Mouse (Mus musculus) heart, postnatal 25 days (tissue): ENCODE data around the gene Fbxo22. TPM values are rescaled to one million over a fixed set of nuclear protein-coding genes. Genes with fewer than 3 reads are reported as not detected.

ENCODE experiments used
- DNase-seq: peaks from one replicate; pipeline ENCODE4 v3.0.0; 2022; ENCODE audit warnings: low spot score
- intact Hi-C: fragments of 180-260 bp; cut with DNase I; formaldehyde crosslinking; loops from one replicate; pipeline ENCODE4 v1.15.1; 2025
- total RNA-seq, 2 experiments: library from RNA; stranded (reverse); gene quantifications; 2 replicates each; pipeline ENCODE4 v1.2.3; 2021

Fbxo22 gene
- total RNA-seq, 2 experiments from 2014 or later: 32.7 to 35.8 TPM

DNA sequence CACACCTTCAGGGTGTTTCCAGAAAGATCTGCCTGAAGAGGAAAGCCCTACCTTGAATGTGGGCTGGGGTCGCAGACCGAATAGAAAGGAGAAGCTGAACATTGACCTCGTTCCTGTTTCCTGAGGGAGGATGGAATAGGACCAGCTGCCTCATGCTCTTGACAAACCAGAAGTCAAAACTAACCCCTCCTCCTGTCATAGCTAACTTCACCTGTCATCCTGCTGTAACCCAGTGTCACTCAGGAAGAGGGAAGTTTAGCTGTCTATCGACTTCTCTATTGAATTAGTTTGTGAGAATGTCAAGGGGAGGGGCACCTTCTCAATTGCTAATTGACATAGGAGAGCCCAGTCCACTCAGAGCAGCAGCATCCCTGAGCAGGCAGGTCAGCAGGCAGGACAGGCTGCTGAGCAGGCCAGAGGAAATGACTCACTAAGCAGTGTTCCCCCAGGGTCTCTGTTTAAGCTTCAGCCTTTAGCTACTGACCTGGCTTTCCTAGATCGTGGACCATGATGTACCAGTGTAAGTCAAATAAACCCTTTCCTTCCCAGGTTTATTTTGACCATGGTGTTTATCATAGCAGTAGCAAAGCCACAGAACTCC lies 63.3 kb downstream of the Fbxo22 start:
- intact Hi-C loops: no loop called here

DNA sequence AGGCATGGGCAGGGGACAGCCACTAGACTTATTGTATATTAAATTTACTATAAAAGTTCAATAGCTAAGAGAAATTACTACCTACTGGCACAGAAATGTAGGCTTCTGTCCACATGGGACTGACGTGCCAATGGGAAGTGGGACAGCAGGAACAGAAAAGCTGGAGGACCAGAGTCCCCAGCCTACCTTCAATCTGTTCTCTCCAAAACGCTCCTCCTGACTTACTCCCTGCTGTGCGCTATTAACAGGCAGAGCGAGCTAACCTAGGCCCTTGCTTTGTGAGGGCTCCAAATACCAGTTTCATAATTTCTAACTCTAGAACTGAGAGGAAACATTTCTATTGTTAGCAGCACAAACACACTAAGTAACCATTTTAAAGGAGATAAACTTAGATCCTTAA lies 65.2 kb downstream of the Fbxo22 start:
- no peak for DNase-seq

More for the DNA sequence above, 63.3 kb downstream of the Fbxo22 start:
- no peak for DNase-seq

More for the DNA sequence above, 65.2 kb downstream of the Fbxo22 start:
- intact Hi-C loops: no loop called here

Other genes starting within 250 kb of the Fbxo22 start
- gene Chrna5, start 228.0 kb upstream of the Fbxo22 start, total RNA-seq: not detected
- gene Chrna3, start 182.4 kb upstream of the Fbxo22 start, total RNA-seq: not detected
- not detected for gene Chrnb4, start 160.1 kb upstream of the Fbxo22 start, total RNA-seq
- gene Ube2q2, start 60.1 kb upstream of the Fbxo22 start, total RNA-seq: 10 to 100 TPM; 24.5 to 27.6 TPM
- gene Nrg4, start 117.9 kb downstream of the Fbxo22 start, total RNA-seq: 1 to 10 TPM; 1.2 TPM
- 1 to 10 TPM; 1.8 to 1.9 TPM for gene Tmem266, start 118.0 kb downstream of the Fbxo22 start, total RNA-seq